Mouse (Mus musculus) forebrain, embryonic 12.5 days (tissue): ENCODE results near the gene Olfr132. TPM values are rescaled to one million over a fixed set of nuclear protein-coding genes. Genes with fewer than 3 reads are reported as not detected.
"Not testable (repeated sequence)": the region's sequence is repeated elsewhere in the genome, so short reads cannot be mapped to it uniquely, and the experiment has no call there.

Experiments used
- ATAC-seq: fragments of 200-750 bp; cut with Nextera tagmentation; 2 replicates; pipeline ENCODE4 v1.8.0; 2017; ENCODE audit warnings: moderate TSS enrichment; ENCODE audit not compliant: low FRiP score
- H3K27ac ChIP-seq: fragments of 300-500 bp; sonication (generic); 2 replicates; pipeline ENCODE4 v1.5.1; 2016; ENCODE audit warnings: mild to moderate bottlenecking
- H3K27me3 ChIP-seq: fragments of 300-500 bp; sonication (generic); 2 replicates; pipeline ENCODE4 v1.6.1; 2016; ENCODE audit warnings: mild to moderate bottlenecking
- H3K36me3 ChIP-seq: fragments of 300-500 bp; sonication (generic); replicated peaks from 2 replicates; pipeline ENCODE4 v1.6.1; 2016; ENCODE audit warnings: mild to moderate bottlenecking
- H3K4me1 ChIP-seq: fragments of 300-500 bp; sonication (generic); 2 replicates; pipeline ENCODE4 v1.6.1; 2016
- H3K4me2 ChIP-seq: fragments of 300-500 bp; sonication (generic); 2 replicates; pipeline ENCODE4 v1.6.1; 2016; ENCODE audit warnings: mild to moderate bottlenecking, moderate library complexity
- H3K4me3 ChIP-seq: fragments of 300-500 bp; sonication (generic); replicated peaks from 2 replicates; pipeline ENCODE4 v1.5.1; 2016; ENCODE audit warnings: mild to moderate bottlenecking
- H3K9ac ChIP-seq: fragments of 300-500 bp; sonication (generic); 2 replicates; pipeline ENCODE4 v1.6.1; 2016; ENCODE audit warnings: mild to moderate bottlenecking
- H3K9me3 ChIP-seq: fragments of 300-500 bp; sonication (generic); 2 replicates; pipeline ENCODE4 v1.6.1; 2016
- WGBS: fragments of 180-500 bp; shearing (Covaris S2); methylation state at CpG from one replicate; pipeline ENCODE4 v1.1.7; 2016; 5-methylcytosine and 5-hydroxymethylcytosine counted together
- polyA plus RNA-seq: library from polyadenylated mRNA; unstranded; fragments of >200 nt; fragmentation: Nextera tagmentation; extraction: Ambion mirVana; gene quantifications from 2 replicates; pipeline ENCODE4 v1.2.1, GENCODE M21; 2016

Olfr132 gene
- not detected in 2 replicates for polyA plus RNA-seq

DNA sequence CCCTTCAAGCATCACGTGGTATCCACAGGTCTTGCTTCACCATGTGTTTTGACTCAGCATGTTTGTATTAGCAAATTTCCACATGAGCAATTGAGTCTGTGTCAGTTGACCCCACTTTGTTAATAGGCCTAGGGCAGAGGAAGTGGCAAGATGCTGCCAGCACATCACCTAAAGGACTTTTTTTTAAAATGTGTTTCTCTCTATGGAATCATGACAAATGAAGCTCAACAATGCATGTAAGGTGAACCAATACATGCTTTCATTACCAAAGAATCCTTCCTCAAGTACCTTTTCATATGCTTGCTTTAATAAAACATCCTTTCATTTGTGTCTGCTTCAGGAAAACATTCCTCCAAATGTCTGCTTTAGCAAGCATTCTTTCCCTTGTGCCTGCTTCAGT lies at the start of gene Olfr132:
Olfr132 (minus strand) TSS at position 101 of the 400 bp plus-strand sequence.
- Histone ChIP-seq H3K4me1 (no peaks in the 10 kb centered on the region), H3K4me3 (no peak within 1 kb of the TSS), H3K27me3 (no peaks in the 10 kb centered on the region), H3K4me2 (no peak within 1 kb of the TSS), H3K36me3 (no peaks in the 10 kb centered on the region), H3K9me3 (no peaks in the 10 kb centered on the region), H3K27ac (no peak within 1 kb of the TSS), H3K9ac (no peak within 1 kb of the TSS)
- 76% methylated on average over 1 of the region's 1 CpGs for WGBS
- no peak for ATAC-seq

DNA sequence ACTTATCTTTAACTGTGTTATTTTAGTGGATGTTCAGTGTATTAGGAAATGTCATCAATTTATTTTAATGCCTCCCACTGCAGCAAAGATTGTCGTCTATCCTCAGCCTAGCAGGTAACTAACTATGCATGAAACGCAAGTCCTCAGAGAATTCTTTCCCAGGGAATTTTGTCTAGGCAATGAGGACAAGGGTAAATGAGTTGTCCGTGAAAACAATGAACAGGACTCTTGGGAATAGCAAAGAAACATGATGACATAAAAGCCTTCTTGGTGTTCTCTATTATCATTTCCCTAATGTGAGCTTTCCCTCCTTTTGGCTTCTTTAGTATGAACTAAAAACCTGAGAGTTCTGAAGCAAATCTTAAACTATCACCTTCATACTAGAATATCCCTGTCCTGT lies 36.8 kb upstream of the Olfr132 start, which contains the start of gene Olfr134:
Olfr134 (plus strand) TSS at position 301 of the 400 bp plus-strand sequence.
- 78% methylated on average over 3 of the region's 3 CpGs for WGBS
- ATAC-seq = no peak
- no peak within 1 kb of the TSS for H3K9ac ChIP-seq

DNA sequence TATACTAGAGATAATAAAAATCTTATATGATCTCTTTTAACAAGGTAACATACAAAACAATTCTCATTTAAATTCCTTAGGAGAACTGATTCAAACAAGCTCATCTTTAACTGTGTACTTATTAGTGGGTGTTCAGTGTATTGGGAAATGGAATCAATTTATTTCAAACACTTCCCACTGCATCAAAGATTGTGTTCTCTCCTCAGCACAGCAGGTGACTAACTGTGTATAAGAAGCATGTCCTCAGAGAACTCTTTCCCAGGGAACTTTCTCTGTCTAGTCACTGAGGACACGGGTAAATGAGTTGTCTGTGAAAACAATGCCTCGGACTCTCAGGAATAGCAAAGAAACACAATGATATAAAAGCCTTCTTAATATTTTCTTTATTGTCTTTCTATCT lies 10.7 kb upstream of the Olfr132 start, which contains the start of gene Olfr133:
Olfr133 (plus strand) TSS at position 301 of the 400 bp plus-strand sequence.
- Histone ChIP-seq H3K36me3 (no peaks in the 10 kb centered on the region), H3K4me3 (no peak within 1 kb of the TSS), H3K27ac (no peak within 1 kb of the TSS), H3K4me2 (no peak within 1 kb of the TSS), H3K9me3 (no peaks in the 10 kb centered on the region), H3K27me3 (no peaks in the 10 kb centered on the region), H3K4me1 (no peaks in the 10 kb centered on the region), H3K9ac (no peak within 1 kb of the TSS)
- 69% methylated on average over 2 of the region's 2 CpGs for WGBS
- ATAC-seq = no peak

More for the DNA sequence above, 36.8 kb upstream of the Olfr132 start, which contains the start of gene Olfr134:
- Histone ChIP-seq H3K36me3 (no peaks in the 10 kb centered on the region), H3K27ac (no peak within 1 kb of the TSS), H3K4me3 (no peak within 1 kb of the TSS), H3K4me1 (no peaks in the 10 kb centered on the region), H3K4me2 (no peak within 1 kb of the TSS), H3K9me3 (no peaks in the 10 kb centered on the region), H3K27me3 (no peaks in the 10 kb centered on the region)

DNA sequence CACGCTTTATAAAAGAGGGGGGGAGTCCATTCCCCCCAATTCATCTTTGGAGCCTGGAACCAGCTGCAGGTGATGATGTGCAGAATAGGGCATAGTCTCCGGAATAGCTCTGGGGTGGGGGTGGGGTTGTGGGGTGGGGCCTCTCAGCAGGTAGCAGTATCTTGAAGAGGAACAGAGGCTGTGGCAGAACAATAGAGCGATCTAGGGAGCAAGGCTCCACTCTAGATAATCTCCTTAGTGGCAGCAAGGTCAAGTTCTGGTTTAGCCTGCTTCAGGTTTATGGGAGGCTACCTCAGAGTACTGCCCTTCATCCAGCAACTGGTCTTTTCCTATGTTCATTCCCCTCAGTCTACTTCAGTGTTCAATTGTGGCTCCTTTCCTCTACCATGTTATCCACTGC lies 9.0 kb downstream of the Olfr132 start:
- H3K4me2 ChIP-seq, H3K9me3 ChIP-seq, H3K36me3 ChIP-seq, ATAC-seq, H3K4me3 ChIP-seq, H3K27me3 ChIP-seq, H3K27ac ChIP-seq, H3K4me1 ChIP-seq, H3K9ac ChIP-seq: not testable (repeated sequence)
- 60% methylated on average over 3 of the region's 3 CpGs for WGBS

DNA sequence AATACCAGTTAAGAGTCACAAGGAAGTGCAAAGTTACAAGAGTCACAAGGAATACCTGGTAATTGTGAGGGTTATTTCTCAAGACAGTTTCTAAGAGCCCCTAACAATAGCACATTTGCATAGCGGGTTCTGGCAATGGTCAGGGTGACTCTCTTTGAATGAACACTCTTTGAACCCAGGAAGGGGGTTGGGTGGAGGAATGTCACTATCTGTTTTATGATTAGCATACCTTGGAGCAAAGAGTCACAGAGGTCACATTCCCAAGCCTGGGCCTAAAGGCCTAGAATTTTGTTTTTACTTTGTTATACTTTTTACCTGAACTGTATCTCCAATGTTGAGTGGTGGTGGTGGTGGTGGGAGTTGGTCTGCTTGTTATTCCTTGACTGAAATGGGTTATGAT lies 10.1 kb downstream of the Olfr132 start:
- not testable (repeated sequence) for ATAC-seq, H3K9ac ChIP-seq, H3K36me3 ChIP-seq, H3K4me1 ChIP-seq, H3K4me3 ChIP-seq, H3K9me3 ChIP-seq, H3K4me2 ChIP-seq, H3K27ac ChIP-seq, H3K27me3 ChIP-seq
- WGBS = 100% methylated on average over 1 of the region's 1 CpGs

DNA sequence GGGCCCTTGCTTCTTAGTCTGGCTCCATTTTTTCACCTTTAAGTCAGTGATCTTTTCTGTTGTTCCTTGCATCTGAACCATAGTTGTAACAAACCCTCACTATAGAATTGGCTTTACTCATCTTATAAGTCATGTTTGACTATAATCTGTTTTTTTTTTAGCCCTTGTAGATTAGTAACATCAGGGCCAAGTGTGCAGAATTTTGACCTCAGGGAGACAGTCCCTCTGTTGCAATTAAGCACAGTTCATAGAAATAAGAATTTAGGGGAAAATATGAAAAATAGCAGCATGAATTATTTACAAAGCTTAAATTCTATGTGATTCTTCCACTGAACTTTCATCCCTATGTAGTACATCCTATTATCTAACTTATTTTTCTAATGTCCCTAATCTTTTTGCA lies 45.7 kb downstream of the Olfr132 start, which contains the start of gene Olfr131:
Olfr131 (minus strand) TSS at position 101 of the 400 bp plus-strand sequence.
- Histone ChIP-seq H3K9me3 (no peaks in the 10 kb centered on the region), H3K36me3 (no peaks in the 10 kb centered on the region), H3K9ac (no peak within 1 kb of the TSS), H3K4me1 (no peaks in the 10 kb centered on the region), H3K27ac (no peak within 1 kb of the TSS), H3K4me2 (no peak within 1 kb of the TSS), H3K27me3 (no peaks in the 10 kb centered on the region), H3K4me3 (no peak within 1 kb of the TSS)
- no peak for ATAC-seq

DNA sequence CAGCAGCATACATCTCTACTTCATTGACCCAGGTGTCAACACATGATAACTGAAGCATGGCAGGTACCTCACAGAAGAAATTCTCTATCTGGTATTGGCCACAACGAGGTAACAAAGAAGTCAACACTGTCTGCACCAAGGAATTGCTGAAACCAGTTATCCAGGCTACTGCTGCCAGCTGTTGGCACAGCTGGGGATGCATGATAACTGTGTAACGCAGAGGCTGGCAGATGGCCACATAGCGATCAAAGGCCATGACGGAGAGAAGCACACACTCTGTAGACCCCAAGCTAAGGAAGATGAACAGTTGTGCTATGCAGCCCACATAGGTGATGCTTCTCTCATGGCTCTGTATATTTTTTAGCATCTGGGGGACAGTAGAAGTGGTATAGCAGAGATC lies 52.0 kb downstream of the Olfr132 start:
- no peaks in the 10 kb centered on the region for H3K9me3 ChIP-seq
- no peak overlapping the region for H3K9ac ChIP-seq
- no peaks in the 10 kb centered on the region for H3K27me3 ChIP-seq
- H3K4me3 ChIP-seq = no peak overlapping the region
- no peak for ATAC-seq
- H3K27ac ChIP-seq = no peak overlapping the region
- no peaks in the 10 kb centered on the region for H3K4me1 ChIP-seq
- no peak overlapping the region for H3K4me2 ChIP-seq
- 93% methylated on average over 4 of the region's 4 CpGs for WGBS
- H3K36me3 ChIP-seq = no peaks in the 10 kb centered on the region

Other genes with a start within 250 kb of the Olfr132 start
- not detected in 2 replicates for gene Olfr127, start 234.1 kb downstream of the Olfr132 start, polyA plus RNA-seq
- gene Olfr128, start 214.0 kb downstream of the Olfr132 start, polyA plus RNA-seq = not detected in 2 replicates
- not detected in 2 replicates for gene Olfr761, start 181.4 kb downstream of the Olfr132 start, polyA plus RNA-seq
- gene Olfr129, start 74.4 kb downstream of the Olfr132 start, polyA plus RNA-seq = 0.05 TPM in 1 of 2 replicates, not detected in the other
- not detected in 2 replicates for gene Olfr130, start 70.6 kb downstream of the Olfr132 start, polyA plus RNA-seq
- not detected in 2 replicates for gene Olfr131, start 45.8 kb downstream of the Olfr132 start, polyA plus RNA-seq
- not detected in 2 replicates for gene Olfr133, start 10.8 kb upstream of the Olfr132 start, polyA plus RNA-seq
- not detected in 2 replicates for gene Olfr134, start 36.9 kb upstream of the Olfr132 start, polyA plus RNA-seq
- gene Olfr135, start 69.8 kb upstream of the Olfr132 start, polyA plus RNA-seq = not detected in 2 replicates
- not detected in 2 replicates for gene Olfr138, start 126.5 kb upstream of the Olfr132 start, polyA plus RNA-seq
- gene Olfr137, start 173.0 kb upstream of the Olfr132 start, polyA plus RNA-seq = not detected in 2 replicates
- not detected in 2 replicates for gene Olfr136, start 195.3 kb upstream of the Olfr132 start, polyA plus RNA-seq